Mouse (Mus musculus): Measurements from ENCODE around the gene Map2k7. TPM values are rescaled to one million over a fixed set of nuclear protein-coding genes. Genes with fewer than 3 reads are reported as not detected.

The Map2k7 gene
- total RNA-seq, 1 experiment from 2014 or later, result 99.6 TPM

GRCm38 (mm10) chr8:4259125-4259804 is 20.7 kb downstream of the Map2k7 start, which contains the start of gene Ctxn1:
TSS of gene Ctxn1 (minus strand) at chr8:4259274.
- DNase-seq, result peak; percentile 99

DNA sequence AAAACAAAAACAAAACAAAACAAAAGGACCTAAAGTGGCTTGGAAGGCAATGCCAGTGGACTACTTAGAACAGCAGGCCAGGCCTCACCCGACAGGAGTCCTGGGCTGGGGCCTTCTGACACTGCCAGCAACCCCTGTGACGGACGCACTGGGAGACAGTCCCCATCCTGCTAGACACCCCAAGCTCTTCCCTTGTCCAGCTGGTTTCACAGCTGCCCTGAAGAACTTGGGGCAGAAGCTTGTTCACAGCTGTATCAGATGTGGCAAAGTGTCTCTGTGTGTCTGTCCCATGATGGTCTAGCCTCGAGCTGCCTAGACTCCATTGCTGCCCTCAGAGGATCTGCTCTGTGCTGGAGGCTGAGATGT is 21.2 kb downstream of the Map2k7 start:
- DNase-seq, result no peak

GRCm38 (mm10) chr8:4263105-4263791 is 24.7 kb downstream of the Map2k7 start:
- no peak for DNase-seq

GRCm38 (mm10) chr8:4265160-4265914 is 26.8 kb downstream of the Map2k7 start:
- DNase-seq, result no peak

DNA sequence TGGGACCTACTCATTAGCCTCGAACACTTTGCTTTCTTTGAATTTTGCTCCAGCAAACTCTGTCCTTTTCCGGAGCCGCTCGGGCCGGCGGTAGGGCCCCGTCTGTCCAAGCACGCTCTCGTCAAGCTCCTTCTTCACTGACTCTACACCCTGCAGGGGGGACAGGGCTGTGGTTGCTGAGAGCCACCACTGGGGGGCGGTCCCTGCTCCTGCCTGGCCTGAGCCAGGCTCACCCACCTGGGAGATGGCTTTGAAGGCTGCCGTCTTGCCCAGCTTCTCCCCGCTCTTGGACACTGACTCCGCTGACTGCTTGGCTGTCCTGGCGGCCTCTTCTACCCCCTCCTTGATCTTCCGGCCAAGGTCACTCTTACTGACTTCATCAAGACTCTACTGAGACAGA is 29.1 kb downstream of the Map2k7 start:
- peak; percentile 28 for DNase-seq

GRCm38 (mm10) chr8:4269609-4270008 is 31.1 kb downstream of the Map2k7 start:
- no peak for DNase-seq

DNA sequence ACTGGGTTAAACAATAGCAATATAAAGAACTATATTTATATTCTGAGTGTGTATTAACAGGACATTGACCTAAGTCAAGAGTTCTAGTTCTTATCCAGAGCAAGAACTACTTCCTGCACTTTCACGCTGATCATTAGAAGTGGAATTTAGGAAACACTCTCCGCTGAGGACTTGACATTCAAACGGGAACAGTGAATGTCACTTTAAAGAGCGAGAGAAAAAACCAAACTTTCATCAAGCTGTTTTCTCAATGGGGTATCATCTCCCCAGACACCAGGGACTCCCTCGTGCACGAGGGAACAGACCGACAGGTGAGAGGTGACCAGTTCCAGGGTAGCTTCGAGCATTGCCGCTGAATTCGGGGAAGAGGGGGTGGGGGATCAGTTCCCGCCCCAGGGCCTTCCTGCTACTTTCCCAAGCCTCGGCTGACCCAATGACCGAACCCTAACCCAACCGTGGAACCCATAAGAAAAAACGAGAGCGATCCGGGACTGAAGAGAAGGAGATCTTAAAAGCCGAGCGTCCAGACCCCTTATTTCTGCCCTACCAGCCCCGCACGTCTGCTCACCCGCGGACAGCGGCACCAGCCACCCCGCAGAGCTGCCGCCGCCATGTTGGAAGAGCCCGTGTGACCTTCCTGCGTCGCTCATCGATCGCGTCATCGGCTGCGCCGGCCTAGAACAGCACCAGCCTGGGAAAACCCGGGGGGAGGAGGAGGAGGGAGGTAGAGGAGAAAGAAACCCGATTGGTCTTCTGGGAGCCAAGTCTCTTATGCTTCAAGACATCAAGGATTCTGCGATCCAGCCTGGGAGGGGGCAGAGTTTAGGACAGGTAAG is 37.0 kb downstream of the Map2k7 start, which contains the start of gene Timm44:
TSS of gene Timm44 (minus strand) at position 639 of the 836 bp plus-strand sequence.
- DNase-seq, result peak; percentile 94

- no peak for DNase-seq
These were observed 37.5 kb downstream of the Map2k7 start for GRCm38 (mm10) chr8:4276111-4276465.

- DNase-seq, result no peak
These were observed 54.2 kb downstream of the Map2k7 start for GRCm38 (mm10) chr8:4292738-4293137.

Other genes with a start within 250 kb of the Map2k7 start
- 0.88 and 1.6 TPM in 2 replicates for gene Cd209f, start 132.9 kb upstream of the Map2k7 start, total RNA-seq (2021)
- gene Cd209g, start 104.6 kb upstream of the Map2k7 start, total RNA-seq (2021), result 0.18 TPM in 1 of 2 replicates, not detected in the other
- 31.2 and 38.6 TPM in 2 replicates for gene Evi5l, start 72.2 kb upstream of the Map2k7 start, total RNA-seq (2021)
- 4.7 and 5.2 TPM in 2 replicates for gene Prr36, start 21.3 kb upstream of the Map2k7 start, total RNA-seq (2021)
- 18.0 and 18.6 TPM in 2 replicates for gene Lrrc8e, start 11.9 kb upstream of the Map2k7 start, total RNA-seq (2021)
- 1.1 and 3.0 TPM in 2 replicates for gene Gm49320, start 125 bp downstream of the Map2k7 start, total RNA-seq (2021)
- 15.8 and 22.6 TPM in 2 replicates for gene Tgfbr3l, start 9.5 kb downstream of the Map2k7 start, total RNA-seq (2021)
- 30.7 and 31.8 TPM in 2 replicates for gene Snapc2, start 14.3 kb downstream of the Map2k7 start, total RNA-seq (2021)
- 8.0 and 8.6 TPM in 2 replicates for gene Ctxn1, start 20.5 kb downstream of the Map2k7 start, total RNA-seq (2021)
- 107 and 120 TPM in 2 replicates for gene Timm44, start 37.2 kb downstream of the Map2k7 start, total RNA-seq (2021)
- gene Ccl25, start 86.5 kb downstream of the Map2k7 start, total RNA-seq (2021), result 18.8 and 20.2 TPM in 2 replicates
- gene Elavl1, start 86.7 kb downstream of the Map2k7 start, total RNA-seq (2021), result 95.1 and 102 TPM in 2 replicates

All from adrenal gland, postnatal 25 days (tissue).